Mouse (Mus musculus) activated CD4-positive, CD25-positive, alpha-beta regulatory T cell, adult 9 weeks (primary cell): ENCODE measurements around the gene 2210408I21Rik. TPM values are rescaled to one million over a fixed set of nuclear protein-coding genes. Genes with fewer than 3 reads are reported as not detected.

Source experiments
- polyA plus RNA-seq: library from polyadenylated mRNA; unstranded; fragments of 100-300 nt; shearing (Covaris generic); gene quantifications from one replicate; pipeline ENCODE4 v1.2.1, GENCODE M21; 2017

Gene 2210408I21Rik
- 2.9 TPM for polyA plus RNA-seq

DNA sequence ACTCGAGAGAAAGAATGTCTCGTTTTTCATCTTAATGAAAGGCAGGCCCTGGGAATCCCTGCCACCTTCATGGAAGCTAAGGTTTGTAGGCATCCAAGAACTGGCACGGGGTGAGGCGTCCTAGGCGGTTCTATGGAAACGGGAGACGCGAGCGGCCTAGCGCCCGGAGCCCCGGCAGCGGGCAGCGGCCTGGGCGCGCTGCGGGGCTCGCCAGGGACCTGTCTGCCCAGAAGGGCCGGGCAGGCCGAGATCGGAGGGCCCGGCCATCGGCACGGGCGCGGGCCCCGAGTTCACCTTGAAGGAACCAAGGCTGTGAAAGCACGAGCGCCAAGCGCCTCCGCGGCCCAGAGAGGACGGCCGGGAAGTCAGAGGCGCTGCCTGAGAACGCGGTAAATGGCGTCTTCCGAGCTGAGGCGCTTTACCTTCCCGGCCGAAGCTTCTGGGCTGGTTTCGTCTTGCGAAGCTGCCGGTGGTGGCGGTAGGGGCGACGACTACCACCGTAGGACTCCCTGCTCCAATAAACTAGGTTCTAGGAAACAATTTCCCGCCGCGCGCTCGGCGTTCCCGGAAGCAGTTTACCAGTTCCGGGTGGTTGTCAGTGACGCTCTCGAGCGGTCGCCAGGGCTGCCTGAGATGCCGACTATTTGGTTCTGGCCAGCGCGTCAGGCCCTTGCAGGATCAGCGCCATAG is at the start of gene 2210408I21Rik, which contains the start of gene Slf1:
Gene 2210408I21Rik (plus strand): TSS at position 610 of the 690 bp plus-strand sequence.
Gene Slf1 (minus strand): TSS at position 543 of the 690 bp plus-strand sequence.

Other genes with a start within 250 kb of the 2210408I21Rik start
- 23.3 TPM for gene Slf1, start 67 bp upstream of the 2210408I21Rik start, polyA plus RNA-seq